Mouse (Mus musculus) lung, adult 2 months (tissue): ENCODE data around the gene Ptn.

Experiments used
- CTCF ChIP-seq: fragments of 200-500 bp; IDR thresholded peaks from 2 replicates; pipeline ENCODE4 v1.5.1; 2011; ENCODE audit warnings: mild to moderate bottlenecking, low read length, control low read depth; ENCODE audit not compliant: insufficient read depth
- POLR2A ChIP-seq: fragments of 200-500 bp; IDR thresholded peaks from 2 replicates; pipeline ENCODE4 v1.6.1; 2011; ENCODE audit warnings: low read depth, mild to moderate bottlenecking, control low read depth, low read length, borderline replicate concordance; ENCODE audit errors: extremely low read depth

- TF ChIP-seq CTCF (no peak), POLR2A (no peak)
These were observed 16.2 kb downstream of the Ptn start for GRCm38 (mm10) chr6:36793775-36794174.
